Mouse (Mus musculus) thymus, adult 2 months (tissue): ENCODE results near the gene B3galt2. TPM values are rescaled to one million over a fixed set of nuclear protein-coding genes. Genes with fewer than 3 reads are reported as not detected.
A peak's percentile ranks its signal among the peaks of the same experiment; 100 is the strongest.
"Not testable (repeated sequence)": the region's sequence is repeated elsewhere in the genome, so short reads cannot be mapped to it uniquely, and the experiment has no call there.

Experiments used
- DNase-seq: peaks from one replicate; pipeline ENCODE4 v3.0.0; 2021
- H3K27ac ChIP-seq: fragments of 200-500 bp; 2 replicates; pipeline ENCODE4 v1.5.1; 2012; ENCODE audit warnings: low read length, control low read depth; ENCODE audit not compliant: control insufficient read depth, insufficient read depth
- H3K27me3 ChIP-seq: fragments of 200-500 bp; 2 replicates; pipeline ENCODE4 v1.6.1; 2012; ENCODE audit warnings: mild to moderate bottlenecking, low read length, moderate library complexity, mixed read lengths; ENCODE audit not compliant: control insufficient read depth, insufficient read depth
- H3K36me3 ChIP-seq: fragments of 200-500 bp; 2 replicates; pipeline ENCODE4 v1.6.1; 2012; ENCODE audit warnings: mild to moderate bottlenecking, low read length, moderate library complexity; ENCODE audit not compliant: control insufficient read depth, insufficient read depth
- H3K4me1 ChIP-seq: fragments of 200-500 bp; replicated peaks from 2 replicates; pipeline ENCODE4 v1.6.1; 2012; ENCODE audit warnings: low read length; ENCODE audit not compliant: control insufficient read depth, insufficient read depth
- H3K4me3 ChIP-seq: fragments of 200-500 bp; 2 replicates; pipeline ENCODE4 v1.5.1; 2012; ENCODE audit warnings: mild to moderate bottlenecking, low read length, control low read depth, moderate library complexity; ENCODE audit not compliant: control insufficient read depth, insufficient read depth
- CTCF ChIP-seq: fragments of 200-500 bp; IDR thresholded peaks from 2 replicates; pipeline ENCODE4 v1.5.1; 2012; ENCODE audit warnings: mild to moderate bottlenecking, control low read depth, low read length, moderate library complexity, borderline replicate concordance; ENCODE audit not compliant: control insufficient read depth, poor library complexity, insufficient read depth; ENCODE audit errors: extremely low read depth
- POLR2A ChIP-seq: fragments of 200-500 bp; IDR thresholded peaks from 2 replicates; pipeline ENCODE4 v1.6.1; 2012; ENCODE audit warnings: mild to moderate bottlenecking, low read length, control low read depth, moderate library complexity; ENCODE audit not compliant: control insufficient read depth, poor library complexity, insufficient read depth; ENCODE audit errors: extremely low read depth
- WGBS: fragments of 180-500 bp; shearing (Covaris S2); methylation state at CpG from one replicate; pipeline ENCODE4 v1.1.7; 2018; 5-methylcytosine and 5-hydroxymethylcytosine counted together
- polyA plus RNA-seq: library from polyadenylated mRNA; depleted of rRNA; stranded (reverse); fragments of >200 nt; gene quantifications from 2 replicates; pipeline ENCODE4 v1.2.3, GENCODE M21; 2012

Gene B3galt2
- polyA plus RNA-seq, 1 experiment = 0.22 TPM

DNA sequence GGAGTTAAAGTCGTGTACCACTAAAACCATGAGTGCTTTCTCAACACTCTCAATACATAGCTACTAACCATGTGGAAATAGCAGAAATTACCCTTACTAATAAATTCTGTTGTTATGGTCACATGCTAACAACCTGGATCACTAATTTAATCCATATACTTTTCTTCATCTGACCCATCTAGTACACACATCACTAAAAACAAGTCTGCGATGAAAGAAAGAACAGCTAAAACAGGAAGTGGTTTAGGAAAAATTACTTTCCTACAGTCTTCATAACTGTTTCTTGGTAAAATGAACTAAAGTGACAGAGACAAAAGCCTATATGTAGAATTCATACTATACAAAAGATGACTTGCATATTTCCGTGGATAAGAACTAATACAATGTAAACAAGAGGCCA lies 13.2 kb downstream of the B3galt2 start:
- Histone ChIP-seq H3K4me3 (no peak overlapping the region), H3K27ac (no peak overlapping the region), H3K36me3 (peaks cover 6% of the 10 kb centered on the region; the same call in 1 of the 2 replicates), H3K4me1 (peaks cover 3% of the 10 kb centered on the region; the same call in 1 of the 2 replicates), H3K27me3 (no peaks in the 10 kb centered on the region)
- WGBS = 42% methylated on average over 3 of the region's 3 CpGs
- no peak for DNase-seq
- TF ChIP-seq CTCF (no peak), POLR2A (no peak)

DNA sequence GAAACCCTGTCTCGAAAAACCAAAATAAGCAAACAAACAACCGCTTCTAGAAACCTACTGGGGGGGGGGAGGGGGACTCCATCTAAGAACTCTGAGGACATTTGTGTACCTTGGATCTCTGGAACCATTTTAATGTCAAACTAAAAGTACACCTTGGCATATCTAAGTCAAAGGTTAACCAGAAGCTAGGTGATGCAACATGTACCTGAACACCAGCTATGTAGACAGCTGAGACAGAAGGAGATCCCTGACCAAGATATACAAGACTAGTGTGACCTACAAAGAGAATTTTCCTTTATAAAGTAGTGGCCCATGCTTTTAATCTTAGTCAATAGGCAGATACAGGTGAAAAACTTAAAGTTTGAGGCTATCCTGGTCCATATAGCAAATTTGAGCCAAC lies 22.7 kb downstream of the B3galt2 start:
- 100% methylated on average over 2 of the region's 2 CpGs for WGBS
- Histone ChIP-seq H3K27ac (no peak overlapping the region), H3K27me3 (no peaks in the 10 kb centered on the region), H3K36me3 (peaks cover 8% of the 10 kb centered on the region; the same call in 1 of the 2 replicates), H3K4me3 (no peak overlapping the region), H3K4me1 (no peaks in the 10 kb centered on the region)
- TF ChIP-seq POLR2A (no peak), CTCF (no peak)
- DNase-seq = no peak

- H3K36me3 ChIP-seq = peaks cover 12% of the 10 kb centered on the region
- not testable (repeated sequence) for H3K4me3 ChIP-seq, H3K27ac ChIP-seq, H3K27me3 ChIP-seq, H3K4me1 ChIP-seq, DNase-seq
- WGBS = 100% methylated on average over 4 of the region's 4 CpGs
Measured at GRCm38 (mm10) chr1:143664786-143665185, 24.3 kb downstream of the B3galt2 start.

DNA sequence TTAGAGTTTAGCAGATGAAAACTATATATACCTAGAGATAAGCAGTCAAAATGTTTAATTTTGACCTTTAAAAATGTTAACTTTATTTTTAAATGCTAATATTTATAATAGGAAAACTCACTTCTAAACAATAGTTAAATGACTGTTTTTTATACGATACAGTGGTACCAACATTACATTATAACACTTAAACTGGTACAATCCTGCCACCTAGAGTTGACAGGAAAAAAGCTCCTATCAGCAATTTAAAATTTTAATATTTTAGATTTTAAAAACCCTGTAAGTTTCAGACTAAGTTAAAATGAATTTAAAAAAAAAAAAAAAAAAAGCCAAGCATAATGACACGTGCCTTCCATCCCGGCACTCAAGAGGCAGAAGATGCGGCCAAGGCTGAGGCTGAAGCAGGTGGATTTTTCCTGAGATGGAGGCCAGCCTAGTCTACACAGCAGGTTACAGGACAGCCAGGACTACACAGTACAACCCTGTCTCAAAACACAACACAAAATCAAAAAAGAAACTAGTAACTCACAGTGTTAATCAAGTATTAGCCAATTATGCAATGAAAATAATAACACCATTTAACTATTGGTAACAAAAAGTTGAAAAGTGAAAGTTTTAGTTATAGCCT lies 35.4 kb downstream of the B3galt2 start:
- H3K36me3 ChIP-seq = peaks cover 25% of the 10 kb centered on the region
- TF ChIP-seq POLR2A (no peak), CTCF (no peak)
- no peak for DNase-seq
- H3K27me3 ChIP-seq = no peaks in the 10 kb centered on the region
- no peaks in the 10 kb centered on the region for H3K4me1 ChIP-seq
- 94% methylated on average over 4 of the region's 4 CpGs for WGBS
- no peak overlapping the region for H3K27ac ChIP-seq
- H3K4me3 ChIP-seq = no peak overlapping the region

- H3K4me1 ChIP-seq = no peaks in the 10 kb centered on the region
- peaks cover 30% of the 10 kb centered on the region for H3K36me3 ChIP-seq
- no peak for TF ChIP-seq CTCF
- TF ChIP-seq POLR2A = no peak
- WGBS = over 99% methylated on average over 5 of the region's 5 CpGs
- DNase-seq = no peak
- H3K4me3 ChIP-seq = no peak overlapping the region
- no peaks in the 10 kb centered on the region for H3K27me3 ChIP-seq
- no peak overlapping the region for H3K27ac ChIP-seq
Measured at GRCm38 (mm10) chr1:143681108-143681507, 40.6 kb downstream of the B3galt2 start.

GRCm38 (mm10) chr1:143684849-143685248 lies 44.4 kb downstream of the B3galt2 start:
- WGBS = 93% methylated on average over 3 of the region's 3 CpGs

GRCm38 (mm10) chr1:143701736-143702135 lies 61.3 kb downstream of the B3galt2 start:
- no peak overlapping the region; the same call in 1 of the 2 replicates for H3K27ac ChIP-seq
- peaks cover 5% of the 10 kb centered on the region; the same call in 1 of the 2 replicates for H3K36me3 ChIP-seq
- peak overlapping the region; percentile 99 for H3K4me3 ChIP-seq
- no peak for DNase-seq
- no peaks in the 10 kb centered on the region for H3K27me3 ChIP-seq
- 1% methylated on average over 13 of the region's 13 CpGs for WGBS
- TF ChIP-seq CTCF = no peak
- no peak for TF ChIP-seq POLR2A
- no peaks in the 10 kb centered on the region for H3K4me1 ChIP-seq

More at GRCm38 (mm10) chr1:143684849-143685248, 44.4 kb downstream of the B3galt2 start:
- DNase-seq = no peak
- Histone ChIP-seq H3K36me3 (peaks cover 44% of the 10 kb centered on the region), H3K27me3 (no peaks in the 10 kb centered on the region), H3K4me3 (no peak overlapping the region), H3K4me1 (no peaks in the 10 kb centered on the region), H3K27ac (no peak overlapping the region)
- TF ChIP-seq POLR2A (no peak), CTCF (no peak)
